Mouse (Mus musculus): ENCODE measurements around the gene Car10. TPM values are rescaled to one million over a fixed set of nuclear protein-coding genes. Genes with fewer than 3 reads are reported as not detected.

Gene Car10
- polyA plus RNA-seq, 1 experiment = not detected

- DNase-seq (ENCODE audit: low read depth) = no peak
These were observed 74.6 kb downstream of the Car10 start for GRCm38 (mm10) chr11:93172430-93172829.

- no peak for DNase-seq (ENCODE audit: low read depth)
These were observed 75.9 kb downstream of the Car10 start for GRCm38 (mm10) chr11:93173533-93174308.

- DNase-seq (ENCODE audit: low read depth) = no peak
These were observed 87.6 kb downstream of the Car10 start for GRCm38 (mm10) chr11:93185477-93185876.

- no peak for DNase-seq (ENCODE audit: low read depth)
These were observed 88.3 kb downstream of the Car10 start for GRCm38 (mm10) chr11:93186163-93186562.

- no peak for DNase-seq (ENCODE audit: low read depth)
These were observed 90.8 kb downstream of the Car10 start for GRCm38 (mm10) chr11:93188621-93189020.

- no peak for DNase-seq (ENCODE audit: low read depth)
These were observed 102.2 kb downstream of the Car10 start for GRCm38 (mm10) chr11:93200046-93200445.

GRCm38 (mm10) chr11:93217457-93217856 is 119.6 kb downstream of the Car10 start:
- no peak for DNase-seq (ENCODE audit: low read depth)

GRCm38 (mm10) chr11:93230057-93230456 is 132.2 kb downstream of the Car10 start:
- DNase-seq (ENCODE audit: low read depth) = no peak

GRCm38 (mm10) chr11:93249771-93250265 is 152.0 kb downstream of the Car10 start:
- DNase-seq (ENCODE audit: low read depth) = no peak

- no peak for DNase-seq (ENCODE audit: low read depth)
These were observed 153.9 kb downstream of the Car10 start for GRCm38 (mm10) chr11:93251766-93252165.

- DNase-seq (ENCODE audit: low read depth) = no peak
These were observed 166.2 kb downstream of the Car10 start for GRCm38 (mm10) chr11:93263979-93264378.

- no peak for DNase-seq (ENCODE audit: low read depth)
These were observed 174.2 kb downstream of the Car10 start for GRCm38 (mm10) chr11:93272016-93272415.

- DNase-seq (ENCODE audit: low read depth) = no peak
These were observed 176.1 kb downstream of the Car10 start for GRCm38 (mm10) chr11:93273906-93274305.

- DNase-seq (ENCODE audit: low read depth) = no peak
These were observed 195.8 kb downstream of the Car10 start for GRCm38 (mm10) chr11:93293661-93294060.

- no peak for DNase-seq (ENCODE audit: low read depth)
These were observed 212.2 kb downstream of the Car10 start for GRCm38 (mm10) chr11:93309981-93310380.

- DNase-seq (ENCODE audit: low read depth) = no peak
These were observed 239.9 kb downstream of the Car10 start for GRCm38 (mm10) chr11:93337756-93338155.

GRCm38 (mm10) chr11:93343961-93344360 is 246.1 kb downstream of the Car10 start:
- no peak for DNase-seq (ENCODE audit: low read depth)

- no peak for DNase-seq (ENCODE audit: low read depth)
These were observed 247.0 kb downstream of the Car10 start for GRCm38 (mm10) chr11:93344869-93345268.

GRCm38 (mm10) chr11:93361576-93361975 is 263.7 kb downstream of the Car10 start:
- no peak for DNase-seq (ENCODE audit: low read depth)

- no peak for DNase-seq (ENCODE audit: low read depth)
These were observed 266.3 kb downstream of the Car10 start for GRCm38 (mm10) chr11:93364171-93364570.

- no peak for DNase-seq (ENCODE audit: low read depth)
These were observed 269.4 kb downstream of the Car10 start for GRCm38 (mm10) chr11:93367244-93367643.

GRCm38 (mm10) chr11:93367740-93368139 is 269.9 kb downstream of the Car10 start:
- DNase-seq (ENCODE audit: low read depth) = no peak

GRCm38 (mm10) chr11:93373697-93374354 is 276.0 kb downstream of the Car10 start:
- DNase-seq (ENCODE audit: low read depth) = no peak
